Mouse (Mus musculus) embryonic facial prominence, embryonic 12.5 days (tissue): Measurements from ENCODE around the gene Gm14548. TPM values are rescaled to one million over a fixed set of nuclear protein-coding genes. Genes with fewer than 3 reads are reported as not detected.

Experiments used
- polyA plus RNA-seq: library from polyadenylated mRNA; unstranded; fragments of >200 nt; fragmentation: Nextera tagmentation; extraction: Ambion mirVana; gene quantifications from 2 replicates; pipeline ENCODE4 v1.2.1, GENCODE M21; 2016

Gene Gm14548
- polyA plus RNA-seq, 1 experiment from 2014 or later: not detected

Other genes starting within 250 kb of the Gm14548 start
- 23.4 and 24.6 TPM in 2 replicates for gene Leng1, start 232.3 kb downstream of the Gm14548 start, polyA plus RNA-seq
- 6.2 and 7.4 TPM in 2 replicates for gene Tmc4, start 220.6 kb downstream of the Gm14548 start, polyA plus RNA-seq
- 283 and 284 TPM in 2 replicates for gene Tsen34, start 205.3 kb downstream of the Gm14548 start, polyA plus RNA-seq
- 58.3 and 60.8 TPM in 2 replicates for gene Mboat7, start 204.6 kb downstream of the Gm14548 start, polyA plus RNA-seq
- 1,360 and 1,379 TPM in 2 replicates for gene Rps9, start 194.1 kb downstream of the Gm14548 start, polyA plus RNA-seq
- gene Pirb, start 177.7 kb downstream of the Gm14548 start, polyA plus RNA-seq: 0.08 TPM in 1 of 2 replicates, not detected in the other
- not detected in 2 replicates for gene Gm15448, start 72.4 kb downstream of the Gm14548 start, polyA plus RNA-seq
- gene Pira2, start 53.1 kb downstream of the Gm14548 start, polyA plus RNA-seq: 0.09 and 0.17 TPM in 2 replicates
- gene Lilra6, start 17.4 kb upstream of the Gm14548 start, polyA plus RNA-seq: 0.14 TPM in 1 of 2 replicates, not detected in the other
- gene Lair1, start 165.1 kb upstream of the Gm14548 start, polyA plus RNA-seq: 0.63 and 0.80 TPM in 2 replicates
- 10.8 and 16.3 TPM in 2 replicates for gene Ttyh1, start 221.3 kb upstream of the Gm14548 start, polyA plus RNA-seq
- gene Leng8, start 238.9 kb upstream of the Gm14548 start, polyA plus RNA-seq: 80.6 and 80.7 TPM in 2 replicates